Mouse (Mus musculus) 416B (cell line): ENCODE data around the gene Agrn.

ENCODE experiments used
- DNase-seq: peaks from one replicate; pipeline ENCODE4 v3.0.0; 2011; ENCODE audit warnings: low read depth

Agrn gene

GRCm38 (mm10) chr4:156202462-156202893, 5.2 kb upstream of the Agrn start:
- peak; percentile 24 for DNase-seq

GRCm38 (mm10) chr4:156200623-156201475, 3.6 kb upstream of the Agrn start, which contains the start of gene Isg15:
Gene Isg15, minus strand, starts transcription at chr4:156200818.
- peak; percentile 82 for DNase-seq

- peak; percentile 94 for DNase-seq
Measured at GRCm38 (mm10) chr4:156197829-156198205, 529 bp upstream of the Agrn start.

GRCm38 (mm10) chr4:156195927-156196870, 1.1 kb downstream of the Agrn start:
- peak; percentile 21 for DNase-seq

DNA sequence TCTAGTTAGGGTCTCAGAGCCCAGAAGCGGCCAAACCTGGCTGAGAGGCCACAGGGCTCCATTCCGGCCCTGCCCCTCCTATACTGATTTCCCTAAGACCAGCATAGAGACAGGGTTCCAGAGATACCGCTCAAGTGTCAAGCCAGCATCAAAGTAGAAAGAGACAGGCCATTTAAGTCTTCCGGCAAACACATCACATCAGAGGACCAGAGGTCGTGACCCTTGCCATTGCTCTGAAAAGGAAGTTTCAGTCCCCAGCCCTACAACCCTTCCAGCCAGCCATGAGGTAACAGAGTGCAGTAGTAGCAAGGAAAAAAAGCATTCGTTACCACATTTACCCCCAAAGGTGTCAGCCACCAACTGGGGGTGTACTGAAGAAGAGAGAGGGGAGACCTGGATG, 2.9 kb downstream of the Agrn start:
- no peak for DNase-seq

- no peak for DNase-seq
Measured at GRCm38 (mm10) chr4:156193906-156194305, 3.4 kb downstream of the Agrn start.

- no peak for DNase-seq
Measured at GRCm38 (mm10) chr4:156193200-156193590, 4.1 kb downstream of the Agrn start.

- DNase-seq: no peak
Measured at GRCm38 (mm10) chr4:156192421-156193199, 4.7 kb downstream of the Agrn start.

DNA sequence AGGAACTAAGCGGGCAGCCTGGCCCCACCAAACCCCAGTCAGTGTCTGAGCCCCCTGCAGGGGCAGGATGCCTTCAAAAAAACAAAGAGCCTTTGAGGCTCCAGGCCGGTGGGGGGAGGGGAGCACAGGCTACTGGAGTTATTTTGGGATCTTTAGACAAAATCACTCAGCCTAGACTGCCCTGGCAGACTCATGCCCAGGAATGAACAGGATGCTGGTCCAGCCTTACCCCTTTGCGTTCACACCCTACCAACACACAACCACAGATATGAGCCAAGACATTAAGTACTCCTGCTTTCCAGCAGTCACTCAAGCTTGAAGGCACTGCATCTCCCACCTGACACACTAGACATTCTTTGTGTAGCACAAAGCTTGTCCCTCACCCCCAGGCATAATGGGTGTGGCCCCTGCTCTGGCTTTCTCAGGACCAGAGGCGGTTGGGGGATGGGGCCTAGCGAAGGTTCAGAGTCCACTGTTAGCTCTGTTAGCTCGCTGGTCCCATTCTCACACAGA, 8.4 kb downstream of the Agrn start:
- DNase-seq: no peak

- DNase-seq: peak; percentile 25
Measured at GRCm38 (mm10) chr4:156188162-156188810, 9.0 kb downstream of the Agrn start.

- no peak for DNase-seq
Measured at GRCm38 (mm10) chr4:156185950-156186850, 11.1 kb downstream of the Agrn start.

- no peak for DNase-seq
Measured at GRCm38 (mm10) chr4:156185456-156185949, 11.8 kb downstream of the Agrn start.

- no peak for DNase-seq
Measured at GRCm38 (mm10) chr4:156184291-156184954, 12.9 kb downstream of the Agrn start.

DNA sequence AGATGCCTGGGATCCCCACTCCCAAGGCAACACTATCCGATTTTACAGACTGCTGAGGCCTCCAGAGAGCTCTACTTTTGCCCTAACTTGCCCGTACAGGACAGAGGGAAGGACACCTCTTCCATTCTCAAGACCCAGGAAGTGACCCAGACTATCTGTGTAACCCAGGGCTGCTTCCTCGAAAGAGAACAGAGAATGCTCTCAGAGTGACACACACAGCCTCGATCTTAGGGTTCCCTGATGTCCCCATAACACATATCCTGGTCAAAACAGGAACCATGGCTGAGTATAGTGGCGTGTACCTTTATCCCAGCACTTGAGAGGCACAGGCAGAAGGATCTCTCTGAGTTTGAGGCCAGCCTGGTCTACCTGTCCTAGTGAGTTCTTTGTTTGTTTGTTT, 13.5 kb downstream of the Agrn start:
- no peak for DNase-seq

- DNase-seq: no peak
Measured at GRCm38 (mm10) chr4:156177630-156178029, 19.7 kb downstream of the Agrn start.

DNA sequence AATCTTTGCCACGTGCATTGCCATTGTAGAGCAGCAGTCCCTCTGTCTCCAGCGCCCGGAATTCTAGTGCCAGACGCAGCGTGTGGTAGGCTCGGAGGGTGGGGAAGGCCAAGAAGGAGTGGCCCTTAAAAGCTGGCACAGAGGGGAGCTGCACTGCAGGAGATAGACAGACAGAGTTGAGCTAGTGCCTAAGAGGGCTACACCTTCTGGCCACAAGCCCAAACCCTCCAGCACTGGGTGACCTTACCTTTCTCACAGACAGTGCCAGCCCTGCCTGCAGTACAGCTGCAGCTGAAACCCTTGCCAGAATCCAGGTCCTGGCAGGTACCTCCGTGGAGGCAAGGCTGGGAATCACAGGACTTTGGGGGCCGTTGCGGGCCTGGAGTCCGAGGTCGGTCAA, 25.5 kb downstream of the Agrn start:
- no peak for DNase-seq

DNA sequence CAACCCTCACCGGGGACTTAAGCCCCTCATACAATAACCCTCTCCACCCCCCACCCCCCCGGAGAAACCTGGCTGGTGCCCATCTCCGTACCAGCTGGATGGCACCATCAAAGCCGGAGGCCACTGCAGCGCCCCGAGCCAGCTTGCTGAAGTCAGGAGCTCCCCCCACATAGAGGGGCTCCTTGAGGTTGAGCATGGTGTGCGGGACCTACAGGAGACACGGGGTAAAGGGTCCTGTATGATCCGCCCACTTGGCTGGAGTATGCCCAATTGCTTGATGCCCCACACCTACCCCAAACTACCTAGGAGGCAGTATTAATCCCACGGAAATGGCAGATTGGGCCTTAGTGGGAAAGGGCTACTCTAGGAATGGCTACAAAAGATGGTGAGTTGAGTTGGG, 28.2 kb downstream of the Agrn start:
- DNase-seq: no peak

DNA sequence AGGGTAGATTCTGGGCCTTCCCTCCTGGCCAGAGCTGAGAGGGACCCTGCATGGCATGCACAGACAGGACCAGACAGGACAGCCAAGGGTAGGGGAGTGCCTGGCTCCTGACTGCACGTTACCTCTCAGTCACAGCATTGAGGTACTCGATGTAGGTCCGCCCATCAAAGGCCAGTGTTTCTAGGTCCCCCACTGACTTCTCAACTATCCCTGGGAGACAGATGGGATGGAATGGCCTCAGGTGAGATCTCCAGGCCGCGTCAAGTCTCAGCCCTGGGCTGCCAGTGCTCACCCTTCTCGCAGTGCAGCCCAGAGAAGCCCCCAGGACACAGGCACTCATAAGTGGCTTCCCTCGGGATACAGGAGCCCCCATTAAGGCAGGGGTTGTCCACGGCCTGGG, 28.7 kb downstream of the Agrn start:
- DNase-seq: no peak

DNA sequence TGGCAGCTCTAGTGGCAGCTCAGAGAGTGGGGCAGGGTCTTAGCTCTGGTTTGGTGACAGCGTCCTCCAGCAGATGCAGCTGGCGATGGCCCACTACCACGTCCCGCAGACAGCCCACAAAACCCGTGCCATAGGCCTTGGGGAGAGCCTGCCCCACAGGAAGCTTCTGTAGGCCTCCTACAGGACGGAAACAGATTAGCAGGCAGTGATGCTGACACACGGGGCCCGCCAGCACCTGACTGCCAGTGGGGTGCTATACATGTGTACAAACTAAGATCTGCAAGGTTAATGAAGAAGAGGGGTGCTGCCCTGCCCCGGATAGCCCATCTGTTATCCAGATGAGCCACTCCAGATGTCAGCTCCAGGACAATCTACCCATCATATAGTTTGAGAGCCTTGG, 30.8 kb downstream of the Agrn start:
- DNase-seq: no peak
